Mouse (Mus musculus): Measurements from ENCODE around the gene Ptov1. TPM values are rescaled to one million over a fixed set of nuclear protein-coding genes. Genes with fewer than 3 reads are reported as not detected.
A peak's percentile ranks its signal among the peaks of the same experiment; 100 is the strongest.

Gene Ptov1
- polyA plus RNA-seq, 1 experiment, result 141 TPM

GRCm38 (mm10) chr7:44862434-44862833, 7.2 kb downstream of the Ptov1 start:
- no peak for DNase-seq (ENCODE audit: low read depth, low spot score)
- WGBS, result 78% methylated on average over 8 of the region's 8 CpGs

GRCm38 (mm10) chr7:44861429-44861816, 8.2 kb downstream of the Ptov1 start:
- WGBS, result 86% methylated on average over 14 of the region's 14 CpGs
- DNase-seq (ENCODE audit: low read depth, low spot score), result no peak

- no peak for DNase-seq (ENCODE audit: low read depth, low spot score)
- 55% methylated on average over 22 of the region's 22 CpGs for WGBS
These were observed 8.8 kb downstream of the Ptov1 start for GRCm38 (mm10) chr7:44860576-44861428.

- WGBS, result 88% methylated on average over 11 of the region's 11 CpGs
- DNase-seq (ENCODE audit: low read depth, low spot score), result no peak
These were observed 9.7 kb downstream of the Ptov1 start for GRCm38 (mm10) chr7:44859896-44860295.

GRCm38 (mm10) chr7:44857905-44858304, 11.7 kb downstream of the Ptov1 start:
- 29% methylated on average over 8 of the region's 8 CpGs for WGBS
- DNase-seq (ENCODE audit: low read depth, low spot score), result no peak

GRCm38 (mm10) chr7:44857042-44857552, 12.5 kb downstream of the Ptov1 start, which contains the start of gene Pnkp:
Gene Pnkp, plus strand, starts transcription at chr7:44857139.
- WGBS, result under 1% methylated on average over 32 of the region's 32 CpGs
- peak; percentile 70 for DNase-seq (ENCODE audit: low read depth, low spot score)

GRCm38 (mm10) chr7:44856265-44856916, 13.2 kb downstream of the Ptov1 start:
- WGBS, result 53% methylated on average over 9 of the region's 9 CpGs
- no peak for DNase-seq (ENCODE audit: low read depth, low spot score)

GRCm38 (mm10) chr7:44855036-44855435, 14.6 kb downstream of the Ptov1 start:
- no peak for DNase-seq (ENCODE audit: low read depth, low spot score)
- WGBS, result 17% methylated on average over 10 of the region's 10 CpGs

- DNase-seq (ENCODE audit: low read depth, low spot score), result peak; percentile 88
- under 1% methylated on average over 45 of the region's 45 CpGs for WGBS
These were observed 15.1 kb downstream of the Ptov1 start for GRCm38 (mm10) chr7:44854356-44855031.

- no peak for DNase-seq (ENCODE audit: low read depth, low spot score)
- 15% methylated on average over 26 of the region's 26 CpGs for WGBS
These were observed 15.8 kb downstream of the Ptov1 start for GRCm38 (mm10) chr7:44853596-44854355.

GRCm38 (mm10) chr7:44853065-44853464, 16.5 kb downstream of the Ptov1 start:
- 92% methylated on average over 2 of the region's 2 CpGs for WGBS
- no peak for DNase-seq (ENCODE audit: low read depth, low spot score)

GRCm38 (mm10) chr7:44852259-44853027, 17.1 kb downstream of the Ptov1 start:
- WGBS, result 89% methylated on average over 36 of the region's 36 CpGs
- DNase-seq (ENCODE audit: low read depth, low spot score), result no peak

GRCm38 (mm10) chr7:44851625-44852234, 17.9 kb downstream of the Ptov1 start:
- WGBS, result 87% methylated on average over 12 of the region's 12 CpGs
- no peak for DNase-seq (ENCODE audit: low read depth, low spot score)

- no peak for DNase-seq (ENCODE audit: low read depth, low spot score)
- 64% methylated on average over 8 of the region's 8 CpGs for WGBS
These were observed 18.6 kb downstream of the Ptov1 start for GRCm38 (mm10) chr7:44850789-44851624.

- WGBS, result under 1% methylated on average over 33 of the region's 33 CpGs
- no peak for DNase-seq (ENCODE audit: low read depth, low spot score)
These were observed 19.4 kb downstream of the Ptov1 start for GRCm38 (mm10) chr7:44850146-44850545.

GRCm38 (mm10) chr7:44849416-44850111, 20.0 kb downstream of the Ptov1 start:
- no peak for DNase-seq (ENCODE audit: low read depth, low spot score)
- WGBS, result under 1% methylated on average over 41 of the region's 41 CpGs
